Mouse (Mus musculus): ENCODE measurements around the gene Fam222a. TPM values are rescaled to one million over a fixed set of nuclear protein-coding genes. Genes with fewer than 3 reads are reported as not detected.

The Fam222a gene
- polyA plus RNA-seq, 1 experiment, result 22.5 TPM

DNA sequence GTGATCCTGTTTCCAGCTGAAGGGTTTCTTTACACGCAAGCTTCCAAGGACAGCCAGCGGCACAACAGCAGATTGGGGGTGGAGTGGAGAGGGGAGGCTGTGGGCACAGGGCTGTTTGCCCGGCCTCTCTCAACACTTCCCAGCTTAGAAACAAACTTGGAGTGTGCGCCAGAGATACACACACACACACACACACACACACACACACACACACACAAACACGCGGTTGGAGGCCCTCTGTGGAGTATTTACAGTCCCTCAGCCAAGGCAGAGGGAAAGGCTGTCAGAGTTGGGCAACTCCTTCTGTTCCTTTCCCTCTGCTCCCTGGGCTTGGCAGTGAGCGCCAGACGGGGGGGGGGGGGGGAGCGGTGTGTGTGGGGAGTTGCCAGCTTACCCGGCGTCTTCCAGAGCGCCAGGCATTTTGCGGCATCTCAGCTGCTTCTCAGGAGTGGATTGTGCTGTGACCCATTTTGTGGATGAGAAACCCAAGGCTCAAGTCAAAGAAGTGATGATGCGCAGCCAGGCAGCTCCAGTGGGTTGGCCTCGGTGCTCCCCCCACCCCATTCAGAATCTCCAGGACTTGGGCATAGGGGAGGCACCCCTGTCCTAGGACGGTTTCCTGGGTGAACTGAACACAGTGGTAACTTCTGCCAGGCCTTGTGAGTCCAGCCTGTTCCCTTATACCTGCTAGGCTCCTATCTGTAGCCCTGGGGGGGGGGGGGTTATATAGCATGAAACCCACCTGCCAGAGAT lies 2.3 kb downstream of the Fam222a start:
- H3K4me1 ChIP-seq (ENCODE audit: control insufficient read depth, insufficient read depth, low read length), result peaks cover 25% of the 10 kb centered on the region
- TF ChIP-seq POLR2A (IDR thresholded peaks at IDR 0.05; ENCODE audit: control insufficient read depth, low read depth, low read length), result no peak
- TF ChIP-seq CTCF (IDR thresholded peaks at IDR 0.05; ENCODE audit: control insufficient read depth, insufficient read depth, insufficient replicate concordance, low read depth, low read length), result no peak
- H3K27me3 ChIP-seq (ENCODE audit: control insufficient read depth, insufficient read depth, low read length), result no peaks in the 10 kb centered on the region; the same call in 1 of the 2 replicates
- no peaks in the 10 kb centered on the region for H3K36me3 ChIP-seq (ENCODE audit: control insufficient read depth, insufficient read depth, low read length)
- no peak overlapping the region; the same call in 1 of the 2 replicates for H3K27ac ChIP-seq (ENCODE audit: control insufficient read depth, insufficient read depth, low read depth, low read length)
- peak overlapping the region; percentile 79 for H3K4me3 ChIP-seq (ENCODE audit: control insufficient read depth, low read depth, low read length)

DNA sequence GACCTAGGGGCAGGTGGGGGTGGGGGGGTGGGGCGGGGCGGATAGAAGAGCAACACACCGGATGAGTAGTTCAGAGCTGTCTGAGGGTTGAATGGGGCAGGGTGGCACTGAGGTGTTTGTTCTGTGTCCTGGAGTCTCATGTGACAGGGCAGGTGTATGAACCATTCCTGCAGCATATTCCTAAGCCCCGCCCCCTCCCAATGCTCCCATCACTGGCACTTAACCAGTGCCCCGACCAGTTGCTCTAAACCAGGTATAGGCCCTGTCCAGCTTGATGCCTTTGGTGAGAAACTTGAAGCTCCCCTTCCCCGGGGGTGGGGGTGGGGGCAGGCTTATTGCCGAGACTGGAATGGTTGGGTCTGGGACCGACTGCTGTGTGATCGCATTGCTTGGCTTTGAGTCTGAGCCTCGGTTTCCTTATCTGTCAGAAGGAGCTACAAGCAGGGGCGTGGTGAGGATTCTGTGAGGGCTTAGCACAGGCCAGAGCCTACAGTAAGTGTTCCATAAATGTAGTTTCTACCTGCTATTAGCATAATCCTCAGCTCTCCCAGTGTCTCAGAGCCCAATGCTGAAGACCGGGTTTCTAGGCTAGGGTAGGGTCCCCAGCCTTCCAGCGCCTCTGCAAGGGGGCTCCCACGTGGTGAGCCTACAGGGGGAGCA lies 3.1 kb downstream of the Fam222a start:
- Histone ChIP-seq H3K4me1 (ENCODE audit: control insufficient read depth, insufficient read depth, low read length) (peaks cover 17% of the 10 kb centered on the region), H3K27me3 (ENCODE audit: control insufficient read depth, insufficient read depth, low read length) (no peaks in the 10 kb centered on the region; the same call in 1 of the 2 replicates), H3K4me3 (ENCODE audit: control insufficient read depth, low read depth, low read length) (peak overlapping the region; percentile 73), H3K36me3 (ENCODE audit: control insufficient read depth, insufficient read depth, low read length) (no peaks in the 10 kb centered on the region), H3K27ac (ENCODE audit: control insufficient read depth, insufficient read depth, low read depth, low read length) (peak overlapping the region; percentile 24; the same call in 1 of the 2 replicates)
- TF ChIP-seq POLR2A (IDR thresholded peaks at IDR 0.05; ENCODE audit: control insufficient read depth, low read depth, low read length), result 0 out of 2 replicates have a peak, but pooled peaks have one; percentile 2
- no peak for TF ChIP-seq CTCF (IDR thresholded peaks at IDR 0.05; ENCODE audit: control insufficient read depth, insufficient read depth, insufficient replicate concordance, low read depth, low read length)

DNA sequence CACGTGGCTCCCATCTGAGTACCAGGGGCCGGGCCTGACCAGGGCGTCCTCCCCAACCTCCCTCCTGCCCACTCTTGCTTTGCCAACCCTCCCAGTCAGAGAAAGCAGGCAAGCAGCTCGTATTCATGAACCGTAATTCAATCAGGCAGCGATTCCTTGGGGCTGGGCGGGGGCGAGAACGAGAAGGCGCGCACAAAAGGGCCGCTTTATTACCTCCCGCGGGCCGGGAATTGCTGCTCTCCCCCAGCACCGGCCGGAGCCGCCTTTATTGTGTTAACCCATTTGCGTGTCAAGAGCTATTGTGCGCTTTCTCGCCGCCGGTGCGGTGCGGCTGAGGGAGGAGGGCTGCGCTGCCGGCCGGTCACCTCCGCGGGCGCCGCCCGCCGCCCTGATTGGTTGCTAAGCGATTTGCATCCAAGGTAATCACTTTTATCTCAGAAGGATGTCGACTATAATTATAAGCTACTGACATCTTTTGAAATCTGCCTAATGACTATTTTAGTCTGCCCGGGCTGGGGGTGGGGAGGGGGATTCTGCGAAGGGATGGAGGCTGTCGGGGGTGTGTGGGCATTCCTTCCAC lies 3.7 kb downstream of the Fam222a start:
- no peaks in the 10 kb centered on the region; the same call in 1 of the 2 replicates for H3K27me3 ChIP-seq (ENCODE audit: control insufficient read depth, insufficient read depth, low read length)
- H3K4me1 ChIP-seq (ENCODE audit: control insufficient read depth, insufficient read depth, low read length), result peaks cover 17% of the 10 kb centered on the region
- peak overlapping the region; percentile 73 for H3K4me3 ChIP-seq (ENCODE audit: control insufficient read depth, low read depth, low read length)
- TF ChIP-seq POLR2A (IDR thresholded peaks at IDR 0.05; ENCODE audit: control insufficient read depth, low read depth, low read length) (no peak; the same call in 1 of the 2 replicates), CTCF (IDR thresholded peaks at IDR 0.05; ENCODE audit: control insufficient read depth, insufficient read depth, insufficient replicate concordance, low read depth, low read length) (no peak)
- H3K27ac ChIP-seq (ENCODE audit: control insufficient read depth, insufficient read depth, low read depth, low read length), result no peak overlapping the region; the same call in 1 of the 2 replicates
- H3K36me3 ChIP-seq (ENCODE audit: control insufficient read depth, insufficient read depth, low read length), result no peaks in the 10 kb centered on the region

DNA sequence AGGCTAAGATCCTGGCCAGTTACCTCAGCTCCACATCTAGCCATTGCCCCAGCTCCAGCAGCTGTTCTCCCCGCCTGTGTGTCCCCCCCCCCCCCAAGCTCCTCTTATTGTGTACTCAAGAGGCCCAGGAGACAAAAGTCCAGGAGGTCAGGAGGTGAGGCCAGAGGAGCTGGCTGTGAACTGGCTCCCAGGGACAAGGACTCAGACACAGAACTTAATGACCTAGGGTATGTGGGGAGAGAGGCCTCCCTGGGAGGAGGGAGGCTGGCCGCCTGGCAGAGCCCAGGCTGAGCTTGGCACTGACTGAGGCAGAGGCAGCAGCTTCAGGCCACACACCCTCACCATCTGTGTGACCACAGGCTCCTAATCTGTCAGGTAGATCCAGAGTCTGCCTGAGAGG lies 5.2 kb downstream of the Fam222a start:
- H3K4me3 ChIP-seq (ENCODE audit: control insufficient read depth, low read depth, low read length), result peak overlapping the region; percentile 73
- peaks cover 11% of the 10 kb centered on the region for H3K4me1 ChIP-seq (ENCODE audit: control insufficient read depth, insufficient read depth, low read length)

GRCm38 (mm10) chr5:114573920-114574628 lies 6.3 kb downstream of the Fam222a start:
- no peaks in the 10 kb centered on the region for H3K36me3 ChIP-seq (ENCODE audit: control insufficient read depth, insufficient read depth, low read length)
- no peaks in the 10 kb centered on the region; the same call in 1 of the 2 replicates for H3K27me3 ChIP-seq (ENCODE audit: control insufficient read depth, insufficient read depth, low read length)
- H3K4me3 ChIP-seq (ENCODE audit: control insufficient read depth, low read depth, low read length), result peak overlapping the region; percentile 18
- peaks cover 6% of the 10 kb centered on the region for H3K4me1 ChIP-seq (ENCODE audit: control insufficient read depth, insufficient read depth, low read length)
- no peak for TF ChIP-seq POLR2A (IDR thresholded peaks at IDR 0.05; ENCODE audit: control insufficient read depth, low read depth, low read length)
- TF ChIP-seq CTCF (IDR thresholded peaks at IDR 0.05; ENCODE audit: control insufficient read depth, insufficient read depth, insufficient replicate concordance, low read depth, low read length), result no peak
- H3K27ac ChIP-seq (ENCODE audit: control insufficient read depth, insufficient read depth, low read depth, low read length), result no peak overlapping the region

More for the DNA sequence above, 5.2 kb downstream of the Fam222a start:
- H3K27ac ChIP-seq (ENCODE audit: control insufficient read depth, insufficient read depth, low read depth, low read length), result no peak overlapping the region
- no peak for TF ChIP-seq POLR2A (IDR thresholded peaks at IDR 0.05; ENCODE audit: control insufficient read depth, low read depth, low read length)
- TF ChIP-seq CTCF (IDR thresholded peaks at IDR 0.05; ENCODE audit: control insufficient read depth, insufficient read depth, insufficient replicate concordance, low read depth, low read length), result no peak
- no peaks in the 10 kb centered on the region for H3K36me3 ChIP-seq (ENCODE audit: control insufficient read depth, insufficient read depth, low read length)
- H3K27me3 ChIP-seq (ENCODE audit: control insufficient read depth, insufficient read depth, low read length), result no peaks in the 10 kb centered on the region; the same call in 1 of the 2 replicates

DNA sequence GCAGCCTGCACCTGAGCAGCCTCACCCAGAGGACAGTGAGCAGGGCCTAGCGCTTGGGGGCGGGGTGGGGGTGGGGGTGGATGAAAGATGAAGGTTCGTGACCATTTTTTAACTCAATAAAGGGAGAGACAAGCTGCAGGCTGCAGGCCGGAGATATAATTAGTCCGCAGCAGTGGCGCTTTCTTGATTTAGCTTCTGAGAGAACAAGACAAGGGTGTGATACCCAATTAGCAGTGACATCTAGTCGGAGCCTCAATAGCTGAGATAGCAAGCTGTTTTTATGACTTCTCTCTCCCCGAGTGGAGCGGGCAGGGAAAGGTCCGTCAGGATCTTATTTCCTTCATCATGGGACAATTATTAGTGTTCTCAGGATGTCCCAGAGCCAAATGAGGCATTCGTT lies 7.2 kb downstream of the Fam222a start:
- H3K27ac ChIP-seq (ENCODE audit: control insufficient read depth, insufficient read depth, low read depth, low read length), result no peak overlapping the region
- H3K27me3 ChIP-seq (ENCODE audit: control insufficient read depth, insufficient read depth, low read length), result no peaks in the 10 kb centered on the region; the same call in 1 of the 2 replicates
- H3K4me1 ChIP-seq (ENCODE audit: control insufficient read depth, insufficient read depth, low read length), result peaks cover 6% of the 10 kb centered on the region
- TF ChIP-seq POLR2A (IDR thresholded peaks at IDR 0.05; ENCODE audit: control insufficient read depth, low read depth, low read length) (no peak), CTCF (IDR thresholded peaks at IDR 0.05; ENCODE audit: control insufficient read depth, insufficient read depth, insufficient replicate concordance, low read depth, low read length) (no peak)
- H3K36me3 ChIP-seq (ENCODE audit: control insufficient read depth, insufficient read depth, low read length), result no peaks in the 10 kb centered on the region
- no peak overlapping the region for H3K4me3 ChIP-seq (ENCODE audit: control insufficient read depth, low read depth, low read length)

All from testis, adult 2 months (tissue).